Mouse (Mus musculus) midbrain, embryonic 13.5 days (tissue): Measurements from ENCODE around the gene Cpb2. TPM values are rescaled to one million over a fixed set of nuclear protein-coding genes. Genes with fewer than 3 reads are reported as not detected.

Experiments
- ATAC-seq: fragments of 200-750 bp; cut with Nextera tagmentation; 2 replicates; pipeline ENCODE4 v1.8.0; 2017; ENCODE audit warnings: mild to moderate bottlenecking, moderate TSS enrichment, moderate library complexity
- H3K27ac ChIP-seq: fragments of 300-500 bp; sonication (generic); 2 replicates; pipeline ENCODE4 v1.5.1; 2015; ENCODE audit warnings: inconsistent platforms, mild to moderate bottlenecking, moderate library complexity
- H3K27me3 ChIP-seq: fragments of 300-500 bp; sonication (generic); 2 replicates; pipeline ENCODE4 v1.6.1; 2015; ENCODE audit warnings: mild to moderate bottlenecking, inconsistent platforms
- H3K36me3 ChIP-seq: fragments of 300-500 bp; sonication (generic); 2 replicates; pipeline ENCODE4 v1.6.1; 2015; ENCODE audit warnings: mild to moderate bottlenecking, inconsistent platforms
- H3K4me1 ChIP-seq: fragments of 300-500 bp; sonication (generic); replicated peaks from 2 replicates; pipeline ENCODE4 v1.6.1; 2015; ENCODE audit warnings: inconsistent platforms
- H3K4me2 ChIP-seq: fragments of 300-500 bp; sonication (generic); replicated peaks from 2 replicates; pipeline ENCODE4 v1.6.1; 2015; ENCODE audit warnings: moderate library complexity, mild to moderate bottlenecking, inconsistent platforms
- H3K4me3 ChIP-seq: fragments of 300-500 bp; sonication (generic); replicated peaks from 2 replicates; pipeline ENCODE4 v1.5.1; 2015; ENCODE audit warnings: mild to moderate bottlenecking, inconsistent platforms
- H3K9ac ChIP-seq: fragments of 300-500 bp; sonication (generic); replicated peaks from 2 replicates; pipeline ENCODE4 v1.6.1; 2015; ENCODE audit warnings: mild to moderate bottlenecking, inconsistent platforms
- H3K9me3 ChIP-seq: fragments of 300-500 bp; sonication (generic); 2 replicates; pipeline ENCODE4 v1.6.1; 2016; ENCODE audit warnings: mild to moderate bottlenecking, inconsistent platforms
- WGBS: fragments of 180-500 bp; shearing (Covaris S2); methylation state at CpG from one replicate; pipeline ENCODE4 v1.1.7; 2015; 5-methylcytosine and 5-hydroxymethylcytosine counted together
- microRNA-seq: library from miRNA; unstranded; fragments of <30 nt; microRNA quantifications from one replicate; pipeline ENCODE4, GENCODE M21; 2016
- polyA plus RNA-seq: library from polyadenylated mRNA; unstranded; fragments of >200 nt; fragmentation: Nextera tagmentation; extraction: Ambion mirVana; gene quantifications from 2 replicates; pipeline ENCODE4 v1.2.1, GENCODE M21; 2015

The Cpb2 gene
- polyA plus RNA-seq, 1 experiment from 2014 or later, result 0.19 TPM

DNA sequence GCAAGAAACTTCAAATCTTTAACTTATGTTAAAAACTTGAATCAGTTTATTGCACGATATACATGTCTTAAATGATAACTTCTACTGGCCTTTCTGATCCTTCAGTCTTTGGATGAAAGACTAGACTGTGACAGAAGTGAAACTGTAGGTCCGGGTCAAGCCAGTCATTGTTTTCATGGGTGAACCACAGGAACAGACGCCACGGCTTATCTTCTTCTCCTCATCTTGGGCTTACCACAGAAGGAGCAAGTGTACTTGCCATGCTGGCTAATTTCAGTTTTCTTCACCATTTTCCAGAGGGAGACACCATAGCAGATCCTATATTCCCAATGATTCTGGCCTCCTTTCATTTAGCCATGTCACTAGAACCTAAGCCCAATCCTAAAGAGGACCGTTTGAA lies 78.2 kb downstream of the Cpb2 start:
- H3K4me3 ChIP-seq, result no peak overlapping the region
- no peak overlapping the region for H3K27ac ChIP-seq
- peaks cover 29% of the 10 kb centered on the region for H3K36me3 ChIP-seq
- WGBS, result 91% methylated on average over 5 of the region's 5 CpGs
- ATAC-seq, result no peak
- H3K4me2 ChIP-seq, result no peak overlapping the region
- H3K9me3 ChIP-seq, result no peaks in the 10 kb centered on the region
- no peak overlapping the region for H3K9ac ChIP-seq
- H3K27me3 ChIP-seq, result no peaks in the 10 kb centered on the region
- no peaks in the 10 kb centered on the region for H3K4me1 ChIP-seq

DNA sequence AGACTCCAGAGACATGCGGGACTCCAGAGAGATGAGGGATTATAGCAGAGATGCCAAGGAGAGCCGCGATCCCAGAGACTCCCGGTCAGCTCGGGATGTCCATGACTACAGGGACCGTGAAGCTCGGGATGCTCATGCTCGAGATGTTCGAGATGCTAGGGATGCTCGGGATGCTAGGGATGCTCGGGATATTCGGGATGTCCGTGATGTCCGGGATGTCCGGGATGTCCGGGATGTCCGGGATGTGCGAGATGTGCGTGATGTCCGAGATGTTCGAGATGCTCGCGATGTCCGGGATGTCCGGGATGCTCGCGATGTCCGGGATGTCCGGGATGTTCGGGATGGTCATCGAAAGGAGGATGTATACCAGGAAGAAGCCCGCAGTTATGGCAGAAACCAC lies 81.3 kb downstream of the Cpb2 start:
- no peak for ATAC-seq
- Histone ChIP-seq H3K36me3 (peaks cover 40% of the 10 kb centered on the region), H3K4me3 (no peak overlapping the region), H3K9ac (no peak overlapping the region), H3K9me3 (no peaks in the 10 kb centered on the region), H3K27ac (no peak overlapping the region), H3K27me3 (no peaks in the 10 kb centered on the region), H3K4me1 (no peaks in the 10 kb centered on the region), H3K4me2 (no peak overlapping the region)
- 96% methylated on average over 32 of the region's 32 CpGs for WGBS

- ATAC-seq, result no peak
- H3K9me3 ChIP-seq, result no peaks in the 10 kb centered on the region
- no peak overlapping the region for H3K4me2 ChIP-seq
- H3K27ac ChIP-seq, result no peak overlapping the region
- H3K27me3 ChIP-seq, result no peaks in the 10 kb centered on the region
- no peaks in the 10 kb centered on the region for H3K4me1 ChIP-seq
- H3K36me3 ChIP-seq, result peaks cover 58% of the 10 kb centered on the region
- 89% methylated on average over 8 of the region's 8 CpGs for WGBS
- H3K9ac ChIP-seq, result no peak overlapping the region
- H3K4me3 ChIP-seq, result no peak overlapping the region
These were observed 86.0 kb downstream of the Cpb2 start for GRCm38 (mm10) chr14:75328062-75328461.

DNA sequence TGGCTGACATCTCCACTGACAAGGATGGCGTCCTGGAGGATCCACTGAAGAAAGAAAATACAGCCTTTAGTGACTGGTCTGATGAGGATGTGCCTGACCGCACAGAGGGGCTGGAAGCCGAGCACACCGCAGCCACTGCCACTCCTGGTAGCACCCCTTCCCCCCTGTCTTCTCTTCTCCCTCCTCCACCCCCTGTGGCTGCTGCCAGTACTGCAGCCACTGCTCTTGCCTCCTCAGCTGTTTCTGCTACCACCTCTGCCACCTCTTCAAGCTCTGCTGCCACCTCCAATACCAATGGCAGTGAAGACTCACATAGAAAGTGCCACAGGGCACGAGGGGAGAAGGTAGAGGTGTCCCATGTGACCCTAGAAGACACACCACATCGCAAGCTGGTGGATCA lies 88.5 kb downstream of the Cpb2 start:
- ATAC-seq, result 0 out of 2 replicates have a peak, but pooled peaks have one; percentile 17
- WGBS, result 82% methylated on average over 6 of the region's 6 CpGs

More for the DNA sequence above, 88.5 kb downstream of the Cpb2 start:
- Histone ChIP-seq H3K27me3 (no peaks in the 10 kb centered on the region), H3K4me3 (no peak overlapping the region), H3K27ac (no peak overlapping the region), H3K9me3 (no peaks in the 10 kb centered on the region), H3K9ac (no peak overlapping the region), H3K36me3 (peaks cover 48% of the 10 kb centered on the region), H3K4me1 (no peaks in the 10 kb centered on the region), H3K4me2 (no peak overlapping the region)

Small RNA genes within 50 kb of the gene (microRNA-seq; reads per million reads assigned to microRNA genes)
- gene Gm44482, result not detected

Other genes starting within 250 kb of the Cpb2 start
- 0.11 and 0.17 TPM in 2 replicates for gene Rubcnl, start 226.3 kb upstream of the Cpb2 start, polyA plus RNA-seq
- 0.09 and 0.10 TPM in 2 replicates for gene Lrrc63, start 111.4 kb upstream of the Cpb2 start, polyA plus RNA-seq
- gene Lcp1, start 111.2 kb upstream of the Cpb2 start, polyA plus RNA-seq, result 13.7 and 16.6 TPM in 2 replicates
- gene Zc3h13, start 42.1 kb downstream of the Cpb2 start, polyA plus RNA-seq, result 45.2 and 45.4 TPM in 2 replicates
- gene Siah3, start 213.7 kb downstream of the Cpb2 start, polyA plus RNA-seq, result 2.7 and 3.5 TPM in 2 replicates